Mouse (Mus musculus) layer of hippocampus, adult 11-12 months (tissue): ENCODE measurements around the gene Gimap7.
A peak's percentile ranks its signal among the peaks of the same experiment; 100 is the strongest.

ENCODE experiments used
- DNase-seq: peaks from one replicate; pipeline ENCODE4 v3.0.0; 2022; ENCODE audit warnings: low spot score

The Gimap7 gene

GRCm38 (mm10) chr6:48741711-48742206, 23.3 kb downstream of the Gimap7 start:
- no peak for DNase-seq

GRCm38 (mm10) chr6:48742422-48743351, 24.3 kb downstream of the Gimap7 start:
- DNase-seq, result no peak

- no peak for DNase-seq
Measured at GRCm38 (mm10) chr6:48745490-48745889, 27.1 kb downstream of the Gimap7 start.

GRCm38 (mm10) chr6:48745959-48746889, 27.8 kb downstream of the Gimap7 start, which contains the start of gene Gimap5:
Gene Gimap5, plus strand, starts transcription at chr6:48746197.
- peak; percentile 23 for DNase-seq

- no peak for DNase-seq
Measured at GRCm38 (mm10) chr6:48747091-48747966, 28.9 kb downstream of the Gimap7 start.

DNA sequence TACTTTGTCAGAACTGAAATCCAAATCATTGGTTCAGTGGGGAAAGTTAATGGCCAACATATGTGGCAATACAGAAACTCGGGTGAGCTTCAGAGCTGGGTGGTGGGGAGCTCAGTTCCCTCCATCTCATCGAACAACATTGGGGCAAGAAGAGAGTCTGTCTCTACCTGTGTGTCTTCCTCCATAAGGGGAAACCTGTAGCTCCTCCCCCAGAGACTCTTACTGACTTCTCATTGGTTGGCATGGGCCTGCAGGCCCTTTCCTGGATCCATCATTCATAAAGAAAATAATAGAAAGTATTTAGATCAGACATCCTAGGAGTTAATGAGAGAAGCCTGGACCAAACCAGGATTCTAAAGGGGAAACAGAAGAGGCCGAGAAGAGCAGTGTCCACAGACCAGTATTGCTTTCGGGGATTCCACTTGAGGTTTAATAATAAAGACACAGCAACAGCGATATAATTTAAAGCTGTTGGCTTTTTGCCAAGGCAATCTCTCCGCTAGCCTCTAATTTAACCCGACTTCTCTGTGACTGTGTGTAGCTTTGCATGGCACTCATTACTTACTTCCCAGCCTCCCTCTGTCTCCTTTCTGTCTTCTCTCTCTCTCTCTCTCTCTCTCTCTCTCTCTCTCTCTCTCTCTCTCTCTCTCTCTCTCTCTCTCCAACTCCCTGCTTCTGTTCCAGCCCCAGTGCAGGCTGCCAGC, 45.3 kb downstream of the Gimap7 start:
- no peak for DNase-seq

DNA sequence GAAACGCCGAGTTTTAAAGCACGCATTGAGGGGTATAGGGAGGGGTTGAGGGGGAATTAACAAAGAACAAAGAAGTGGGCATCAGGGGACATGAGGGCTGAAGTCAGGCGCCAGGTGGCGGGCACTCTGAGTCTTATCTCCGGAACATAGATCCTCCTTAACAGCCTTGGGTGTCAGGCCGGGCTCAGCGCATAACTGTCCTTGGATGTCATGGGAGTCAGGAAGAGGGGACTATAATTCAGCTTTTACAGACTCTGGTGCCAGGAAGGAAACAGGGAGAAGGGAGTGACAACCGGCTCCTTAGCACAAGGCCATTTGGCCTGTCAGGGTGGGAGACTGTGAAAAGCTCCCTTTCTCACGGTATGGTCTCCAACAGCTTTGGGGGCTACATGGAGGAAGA, 46.1 kb downstream of the Gimap7 start:
- no peak for DNase-seq

- no peak for DNase-seq
Measured at GRCm38 (mm10) chr6:48768178-48768869, 49.9 kb downstream of the Gimap7 start.

DNA sequence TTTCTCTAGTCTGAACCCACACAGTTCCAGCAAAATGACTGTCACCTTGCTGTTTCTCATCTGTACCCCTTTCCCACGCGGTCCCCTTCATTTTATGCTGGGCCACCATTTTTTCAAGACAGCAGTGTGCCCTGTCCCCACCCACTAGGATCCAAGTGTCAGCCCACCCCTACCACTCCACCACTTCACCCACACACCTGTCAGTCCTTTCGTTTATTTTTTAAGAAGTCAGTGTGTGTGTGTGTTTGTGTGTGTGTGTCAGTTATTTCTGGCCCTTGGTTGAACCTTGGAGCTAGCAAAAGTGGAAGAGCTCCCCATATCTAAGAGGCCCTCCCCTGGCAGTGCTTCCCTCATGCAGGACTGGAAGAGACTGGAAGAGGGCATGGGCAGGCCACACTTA, 50.5 kb downstream of the Gimap7 start:
- no peak for DNase-seq

GRCm38 (mm10) chr6:48770696-48771095, 52.3 kb downstream of the Gimap7 start, which contains the start of gene Gimap3:
Gene Gimap3, minus strand, starts transcription at chr6:48770851.
- DNase-seq, result no peak

DNA sequence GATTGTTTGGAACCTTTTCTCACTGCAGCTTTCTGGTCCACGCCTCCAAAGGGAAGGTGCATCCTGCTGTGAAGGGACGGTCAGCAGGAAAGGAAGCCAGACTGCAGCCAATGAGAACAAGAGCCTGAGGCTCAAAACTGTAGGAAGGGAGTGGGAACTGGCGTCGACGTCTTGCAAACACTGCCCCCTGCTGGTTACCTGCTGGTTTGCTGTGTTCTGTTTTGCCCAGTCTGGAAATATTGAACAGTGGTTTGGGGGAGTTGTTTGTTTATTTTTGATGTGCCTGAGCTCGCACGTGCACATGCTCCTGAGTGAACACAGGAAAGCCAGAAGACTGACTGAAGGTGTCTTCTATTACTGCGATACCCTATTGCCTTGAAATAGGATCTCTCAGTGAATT, 53.6 kb downstream of the Gimap7 start:
- peak; percentile 83 for DNase-seq
